Mouse (Mus musculus) G1E (cell line): Measurements from ENCODE around the gene Gpr82.

Source experiments
- CTCF ChIP-seq: IDR thresholded peaks from 2 replicates; pipeline ENCODE4 v1.5.1; 2012; ENCODE audit warnings: low read depth, low read length, inconsistent platforms, mixed read lengths
- GATA2 ChIP-seq: IDR thresholded peaks from 2 replicates; pipeline ENCODE4 v1.6.1; 2012; ENCODE audit warnings: low read depth, low read length, inconsistent platforms, borderline replicate concordance
- TAL1 ChIP-seq: conservative IDR thresholded peaks from 2 replicates; pipeline ENCODE4 v1.6.1; 2012; ENCODE audit warnings: low read depth, low read length, inconsistent platforms, mixed read lengths

- TF ChIP-seq CTCF, result no peak
- TF ChIP-seq TAL1, result no peak
- TF ChIP-seq GATA2, result no peak
These were observed 5.3 kb upstream of the Gpr82 start for GRCm38 (mm10) chrX:13655906-13656305.
